Mouse (Mus musculus) adrenal gland, postnatal 25 days (tissue): ENCODE results near the gene Ankrd54. TPM values are rescaled to one million over a fixed set of nuclear protein-coding genes. Genes with fewer than 3 reads are reported as not detected.
"Not testable (repeated sequence)": the region's sequence is repeated elsewhere in the genome, so short reads cannot be mapped to it uniquely, and the experiment has no call there.

Source experiments
- DNase-seq: peaks from one replicate; pipeline ENCODE4 v3.0.0; 2021; ENCODE audit warnings: mixed read lengths
- total RNA-seq: library from RNA; stranded (reverse); gene quantifications from 2 replicates; pipeline ENCODE4 v1.2.3, GENCODE M21; 2021

Gene Ankrd54
- total RNA-seq, 1 experiment from 2014 or later = 27.4 TPM

- no peak for DNase-seq
These were observed 49.3 kb downstream of the Ankrd54 start for GRCm38 (mm10) chr15:79013382-79013781.

GRCm38 (mm10) chr15:79011550-79011949, 51.1 kb downstream of the Ankrd54 start:
- DNase-seq = no peak

GRCm38 (mm10) chr15:79009734-79010133, 53.0 kb downstream of the Ankrd54 start:
- DNase-seq = no peak

GRCm38 (mm10) chr15:79007836-79008235, 54.9 kb downstream of the Ankrd54 start:
- DNase-seq = not testable (repeated sequence)

GRCm38 (mm10) chr15:79007059-79007458, 55.6 kb downstream of the Ankrd54 start:
- no peak for DNase-seq

- no peak for DNase-seq
These were observed 56.1 kb downstream of the Ankrd54 start for GRCm38 (mm10) chr15:79006638-79007037.

GRCm38 (mm10) chr15:79005581-79005980, 57.1 kb downstream of the Ankrd54 start:
- DNase-seq = no peak

Other genes starting within 250 kb of the Ankrd54 start
- gene Cdc42ep1, start 220.3 kb downstream of the Ankrd54 start, total RNA-seq = 38.8 and 43.4 TPM in 2 replicates
- gene Lgals2, start 207.4 kb downstream of the Ankrd54 start, total RNA-seq = not detected in 2 replicates
- gene Gga1, start 185.7 kb downstream of the Ankrd54 start, total RNA-seq = 58.1 and 61.5 TPM in 2 replicates
- gene Gm49510, start 163.2 kb downstream of the Ankrd54 start, total RNA-seq = not detected in 2 replicates
- 6.1 and 8.8 TPM in 2 replicates for gene Sh3bp1, start 163.1 kb downstream of the Ankrd54 start, total RNA-seq
- gene Pdxp, start 149.0 kb downstream of the Ankrd54 start, total RNA-seq = 5.0 and 6.0 TPM in 2 replicates
- 273 and 304 TPM in 2 replicates for gene Lgals1, start 136.2 kb downstream of the Ankrd54 start, total RNA-seq
- gene Nol12, start 128.0 kb downstream of the Ankrd54 start, total RNA-seq = 42.7 and 44.0 TPM in 2 replicates
- gene Triobp, start 115.2 kb downstream of the Ankrd54 start, total RNA-seq = 113 and 114 TPM in 2 replicates
- 159 and 217 TPM in 2 replicates for gene H1f0, start 34.4 kb downstream of the Ankrd54 start, total RNA-seq
- 0.39 TPM in 1 of 2 replicates, not detected in the other for gene Galr3, start 21.0 kb downstream of the Ankrd54 start, total RNA-seq
- 150 and 151 TPM in 2 replicates for gene Eif3l, start 12.3 kb upstream of the Ankrd54 start, total RNA-seq
- gene Micall1, start 46.0 kb upstream of the Ankrd54 start, total RNA-seq = 42.9 and 57.5 TPM in 2 replicates
- gene Polr2f, start 78.1 kb upstream of the Ankrd54 start, total RNA-seq = 110 and 122 TPM in 2 replicates
- gene 1700088E04Rik, start 78.4 kb upstream of the Ankrd54 start, total RNA-seq = 6.3 and 7.2 TPM in 2 replicates
- gene Sox10, start 102.3 kb upstream of the Ankrd54 start, total RNA-seq = 0.95 and 2.1 TPM in 2 replicates
- gene Pick1, start 166.3 kb upstream of the Ankrd54 start, total RNA-seq = 20.8 and 26.1 TPM in 2 replicates
- gene Gm49486, start 166.5 kb upstream of the Ankrd54 start, total RNA-seq = not detected in 2 replicates
- gene Slc16a8, start 191.9 kb upstream of the Ankrd54 start, total RNA-seq = not detected in 2 replicates
- not detected in 2 replicates for gene Baiap2l2, start 222.6 kb upstream of the Ankrd54 start, total RNA-seq